Mouse (Mus musculus) gastrocnemius, adult 18-20 months (tissue): Measurements from ENCODE around the gene Fam81a. TPM values are rescaled to one million over a fixed set of nuclear protein-coding genes. Genes with fewer than 3 reads are reported as not detected.

Source experiments
- DNase-seq: peaks from one replicate; pipeline ENCODE4 v3.0.0; 2021; ENCODE audit warnings: low spot score
- total RNA-seq, 2 experiments: library from RNA; stranded (reverse); gene quantifications; 2 replicates each; pipeline ENCODE4 v1.2.3; 2021

Gene Fam81a
- total RNA-seq, 2 experiments from 2014 or later, result 0.71 to 1.5 TPM

DNA sequence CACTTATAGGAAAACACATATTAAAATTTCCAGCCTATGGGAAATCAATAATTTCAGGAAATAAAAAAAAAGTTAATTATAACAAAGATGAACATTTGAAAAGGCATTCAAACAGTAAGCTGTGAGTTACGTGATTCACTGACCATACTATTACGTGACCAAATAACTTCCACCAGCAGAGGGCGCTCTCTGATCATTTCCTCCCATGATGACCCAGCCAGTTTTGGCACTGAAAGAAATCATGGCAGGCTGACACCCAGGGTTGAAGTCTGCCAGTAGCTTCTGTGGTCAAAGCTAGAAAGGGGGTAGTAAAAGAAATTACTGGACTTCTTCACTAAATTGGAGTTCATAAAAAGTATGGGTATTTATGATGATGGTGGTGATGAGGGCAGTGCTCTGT, 33.1 kb downstream of the Fam81a start:
- peak; percentile 74 for DNase-seq

DNA sequence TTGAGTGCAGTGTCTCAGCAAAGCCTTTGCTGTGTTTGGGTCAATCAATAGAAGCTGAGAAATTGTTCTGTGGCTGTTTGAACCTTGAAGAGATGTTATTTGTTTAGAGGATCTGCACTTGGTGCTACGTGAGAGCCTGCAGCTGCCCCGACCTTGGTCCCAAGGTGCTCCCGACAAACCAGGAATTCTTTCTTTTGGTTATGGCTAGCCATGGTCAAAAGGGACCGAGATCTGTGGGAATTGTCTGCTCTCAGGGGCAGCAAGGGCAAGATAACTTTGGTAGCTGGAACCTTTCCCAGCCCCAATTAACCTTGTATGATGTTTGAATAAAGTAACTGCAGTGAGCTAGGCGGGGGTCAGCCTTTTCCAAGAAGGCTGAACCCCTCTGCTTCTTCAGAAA, 34.2 kb downstream of the Fam81a start:
- no peak for DNase-seq

DNA sequence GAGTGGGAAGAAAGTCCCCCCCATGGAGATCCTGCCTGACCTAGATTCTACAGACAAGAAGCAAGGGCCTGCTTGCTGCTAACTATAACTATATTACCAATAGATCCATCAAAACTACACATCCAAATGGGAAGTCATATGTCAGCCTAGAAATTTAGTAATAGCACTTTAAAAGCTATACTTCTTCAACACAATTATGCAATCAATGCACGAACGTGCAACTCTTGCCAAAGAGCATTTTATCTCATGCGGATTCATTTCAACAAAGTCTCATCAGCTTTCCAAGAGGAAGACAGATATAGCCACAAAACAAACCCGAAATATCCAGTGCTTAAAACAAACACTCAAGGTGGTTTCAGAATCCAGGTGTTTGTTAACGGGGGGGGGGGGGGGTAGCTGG, 36.8 kb downstream of the Fam81a start:
- DNase-seq, result no peak

DNA sequence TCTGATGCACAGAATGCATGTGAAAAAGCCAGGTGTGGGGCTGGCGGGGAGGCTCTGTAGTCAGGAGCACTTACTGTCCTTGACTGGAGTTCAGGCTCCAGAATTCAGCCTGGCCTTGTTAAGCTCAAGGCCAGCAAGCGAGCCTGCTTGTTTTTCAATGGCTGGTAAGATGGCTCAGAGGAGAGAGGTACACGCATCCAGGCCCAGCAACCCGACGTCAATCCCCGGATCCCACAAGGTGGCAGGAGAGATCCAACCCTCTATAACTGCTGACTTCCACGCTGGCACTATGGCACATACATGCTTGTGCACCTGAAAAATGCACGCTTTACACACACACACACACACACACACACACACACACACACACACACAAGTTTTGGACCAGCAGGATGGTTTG, 39.3 kb downstream of the Fam81a start:
- no peak for DNase-seq

DNA sequence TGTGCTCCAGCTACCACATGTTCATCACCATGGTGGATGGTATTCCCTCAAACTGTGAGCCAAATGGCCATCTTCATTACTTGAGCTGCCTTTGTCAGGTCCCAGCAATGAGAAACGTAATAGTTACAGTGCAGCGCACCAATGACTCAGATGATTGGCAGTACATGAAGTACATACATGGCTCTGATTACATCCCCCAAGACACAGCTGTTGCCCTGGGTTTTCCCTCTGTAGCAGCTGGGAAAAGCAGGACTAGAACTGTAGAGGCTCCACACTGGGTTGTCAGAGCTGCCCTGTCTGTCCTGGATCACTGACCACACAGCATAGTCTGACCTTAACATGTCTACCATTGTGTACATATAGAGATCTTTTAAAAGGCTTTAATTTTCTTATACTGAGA, 44.8 kb downstream of the Fam81a start:
- no peak for DNase-seq

DNA sequence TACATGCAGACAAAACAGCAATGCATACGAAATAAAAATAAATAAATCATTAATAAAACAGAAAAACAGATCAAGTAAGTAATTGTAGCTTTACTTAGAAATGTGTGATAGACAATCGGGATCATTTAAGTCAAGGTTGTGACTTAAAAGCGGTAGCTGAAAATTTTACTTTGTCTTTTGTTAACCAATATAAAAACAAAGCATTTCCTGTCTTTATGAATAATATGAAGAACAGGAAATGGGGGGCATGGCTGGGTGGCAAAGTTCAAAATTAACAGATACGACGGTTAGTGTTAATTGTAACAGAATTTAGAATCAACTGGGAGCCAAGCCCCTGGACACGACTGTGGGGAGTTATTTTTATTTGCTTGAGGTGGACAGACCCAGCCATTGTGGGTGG, 47.3 kb downstream of the Fam81a start:
- no peak for DNase-seq

DNA sequence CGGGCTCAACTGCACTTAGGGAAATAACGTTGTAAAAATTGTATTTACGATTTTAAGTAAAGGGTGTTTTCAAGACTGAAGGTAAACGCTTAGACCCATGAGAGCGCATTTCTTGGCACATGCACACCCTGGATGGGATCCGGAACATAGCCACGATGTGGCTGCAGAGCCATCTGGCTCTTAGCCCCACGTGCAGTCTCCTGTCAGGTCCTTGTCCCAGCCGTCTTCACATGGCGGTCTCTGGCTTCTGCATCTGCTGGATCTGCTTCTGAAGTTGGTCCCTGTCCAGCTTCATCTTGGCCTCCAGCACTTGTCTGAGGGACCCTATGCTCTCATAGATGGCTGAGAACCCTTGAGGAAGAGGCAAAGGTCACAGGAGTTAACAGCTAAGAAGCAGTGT, 51.8 kb downstream of the Fam81a start:
- DNase-seq, result no peak

DNA sequence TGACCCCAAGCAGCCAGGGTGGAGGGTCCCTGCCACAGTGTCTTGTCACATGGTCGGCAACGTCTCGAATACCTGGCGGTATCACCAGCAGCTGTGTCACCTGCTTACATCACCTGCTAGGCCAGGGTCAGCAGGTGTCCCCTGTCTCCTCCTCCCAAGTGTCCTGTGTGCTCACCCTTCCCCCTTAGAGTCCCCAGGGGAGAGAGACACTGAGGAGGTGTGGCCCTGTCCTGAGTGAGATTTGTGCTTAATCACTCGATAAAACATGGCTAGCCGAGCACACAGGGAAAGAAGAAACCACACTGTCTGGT, 53.6 kb downstream of the Fam81a start:
- no peak for DNase-seq

DNA sequence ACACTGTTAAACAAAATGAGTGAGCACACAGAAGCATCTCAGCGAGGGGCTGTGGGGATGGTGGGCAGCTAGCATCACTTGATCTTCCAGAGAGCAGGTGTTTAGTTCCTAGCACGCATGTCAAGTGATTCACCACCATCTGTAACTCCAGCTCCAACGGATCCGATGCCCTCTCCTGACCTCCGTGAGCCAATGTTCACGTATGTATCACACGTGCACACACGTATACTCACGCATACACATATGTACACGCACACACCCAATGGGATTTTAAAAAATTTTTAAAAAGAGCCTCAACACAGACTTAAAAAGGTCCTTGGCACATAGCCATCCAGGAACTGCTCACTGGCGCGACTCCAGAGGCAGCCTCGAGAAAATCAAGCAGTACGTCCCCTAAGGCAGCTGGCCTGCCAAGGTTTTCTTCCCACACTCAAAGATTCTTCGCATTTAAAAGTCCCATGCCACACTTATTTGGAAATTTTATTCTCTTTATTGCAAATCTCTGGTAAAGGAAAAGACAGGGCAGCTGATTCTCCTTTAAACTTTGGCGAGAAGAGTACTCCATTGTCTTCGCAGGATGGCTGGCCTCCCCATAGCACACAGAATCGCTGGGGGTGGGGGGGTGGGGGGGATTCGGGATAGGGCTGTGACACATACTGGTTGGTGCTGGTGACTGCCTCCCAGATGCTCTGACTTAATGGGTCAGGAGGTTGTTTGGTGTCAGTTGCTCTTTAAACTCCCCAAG, 54.1 kb downstream of the Fam81a start:
- DNase-seq, result no peak

DNA sequence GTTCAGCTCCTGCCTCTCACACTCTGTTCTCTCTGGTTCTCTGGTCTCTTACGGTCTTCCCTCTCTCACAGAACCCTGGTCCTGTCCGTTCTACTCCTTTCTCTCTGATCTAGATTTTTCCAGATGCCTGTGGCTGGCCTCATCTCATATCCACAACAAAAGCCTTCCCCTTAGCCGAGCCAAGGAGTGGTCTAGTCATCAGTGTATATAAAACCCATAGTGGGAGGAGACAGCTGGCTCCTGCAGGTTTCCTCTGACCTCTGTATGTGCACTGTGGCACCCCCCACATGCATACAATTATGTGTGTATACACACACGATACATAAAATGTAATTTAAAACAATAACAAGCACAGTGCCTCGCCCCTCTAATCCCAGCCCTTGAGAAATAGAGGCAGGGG, 55.0 kb downstream of the Fam81a start:
- DNase-seq, result no peak

DNA sequence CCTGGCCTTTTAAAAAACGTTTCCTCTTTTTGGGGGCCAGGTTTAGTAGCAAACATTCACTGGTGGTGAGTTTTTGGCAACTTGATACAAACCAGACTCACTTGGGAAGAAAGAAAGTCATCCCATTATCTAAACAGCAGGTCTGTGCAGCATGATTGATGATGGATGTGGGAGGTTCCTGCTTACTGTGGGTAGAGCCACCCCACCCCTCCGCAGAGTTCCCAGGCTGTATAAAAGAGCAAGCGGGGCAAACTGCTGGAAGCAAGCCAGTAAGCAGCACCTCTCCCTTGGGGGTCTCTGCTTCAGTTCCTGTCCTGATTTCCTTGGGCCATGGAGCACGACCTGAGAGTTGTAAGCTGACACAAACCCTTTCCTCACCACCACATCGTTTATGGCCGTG, 56.3 kb downstream of the Fam81a start:
- no peak for DNase-seq

DNA sequence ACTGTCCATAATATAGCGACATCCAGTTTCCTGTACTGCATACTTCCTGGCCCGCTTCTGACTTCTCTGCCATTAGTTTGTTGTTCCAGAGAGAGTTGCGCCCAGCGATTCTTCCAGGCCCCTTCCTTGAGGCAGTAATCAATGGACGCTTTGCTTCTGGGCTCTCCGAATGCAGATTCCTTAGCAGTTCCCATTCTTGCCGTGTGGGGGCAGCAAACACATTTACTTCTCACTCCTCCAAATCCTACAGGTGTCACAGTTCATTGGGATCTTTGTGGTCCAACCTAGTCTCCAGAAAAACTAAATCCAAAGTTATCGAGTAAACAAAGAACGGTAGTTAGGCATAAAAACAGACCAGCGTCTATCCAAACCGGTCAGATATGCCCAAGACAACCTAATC, 58.3 kb downstream of the Fam81a start:
- DNase-seq, result peak; percentile 6

DNA sequence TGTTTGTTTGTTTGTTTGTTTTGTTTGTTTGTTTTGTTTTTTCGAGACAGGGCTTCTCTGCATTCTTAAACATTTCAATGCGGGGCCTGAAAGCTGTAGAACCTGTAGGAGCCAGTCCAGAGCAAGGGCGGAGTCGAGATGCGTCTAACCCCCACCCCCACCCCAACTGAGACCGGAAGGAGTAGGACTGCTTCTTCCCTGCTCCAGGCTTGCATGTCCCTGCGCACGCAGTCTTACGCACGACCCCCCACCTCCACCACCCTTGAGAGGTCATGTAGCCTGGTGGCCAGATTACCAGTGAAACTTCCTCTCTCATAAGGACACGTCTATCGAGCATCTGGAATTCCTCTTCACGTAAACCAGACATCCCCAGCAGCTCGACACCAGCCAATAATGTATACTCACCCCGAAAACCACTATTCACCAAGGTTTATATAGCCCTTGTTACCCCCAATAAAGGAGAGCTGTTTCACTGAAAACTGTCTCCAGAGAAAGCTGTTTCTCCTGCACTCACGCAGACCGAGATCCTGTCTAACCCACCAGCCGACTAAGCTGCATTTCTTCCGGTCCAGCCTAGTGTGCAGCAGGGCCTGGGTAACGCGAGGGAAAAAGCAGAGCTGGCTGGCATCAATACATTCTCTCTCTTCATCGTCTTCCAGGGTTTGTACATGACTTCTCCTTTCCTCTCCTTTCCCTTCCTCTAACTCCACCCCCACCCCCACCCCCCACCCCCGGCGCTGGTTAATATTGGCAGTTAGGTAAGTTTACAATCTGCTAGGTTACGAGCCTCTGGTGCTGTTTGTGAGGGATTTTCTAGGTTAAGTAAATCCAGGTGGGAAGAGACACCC, 59.8 kb downstream of the Fam81a start:
- DNase-seq, result no peak

DNA sequence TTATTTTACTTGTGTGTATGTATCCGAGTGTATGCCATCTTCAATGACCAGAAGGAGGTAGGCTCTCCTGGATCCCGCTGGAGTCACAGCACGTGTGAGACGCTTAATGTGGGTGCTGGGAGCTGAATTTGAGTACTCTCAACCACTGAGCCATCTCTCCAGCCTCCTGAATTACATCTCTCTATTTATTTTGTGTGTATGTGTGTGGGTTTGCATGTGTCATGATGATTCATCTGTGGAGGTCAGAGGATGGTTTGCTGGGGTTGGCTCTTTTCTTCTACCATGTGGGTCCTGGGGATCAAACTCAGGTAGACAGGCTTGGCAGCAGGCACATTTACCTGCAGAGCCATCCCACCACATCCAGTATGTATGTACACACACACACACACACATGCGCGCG, 60.6 kb downstream of the Fam81a start:
- DNase-seq, result no peak

DNA sequence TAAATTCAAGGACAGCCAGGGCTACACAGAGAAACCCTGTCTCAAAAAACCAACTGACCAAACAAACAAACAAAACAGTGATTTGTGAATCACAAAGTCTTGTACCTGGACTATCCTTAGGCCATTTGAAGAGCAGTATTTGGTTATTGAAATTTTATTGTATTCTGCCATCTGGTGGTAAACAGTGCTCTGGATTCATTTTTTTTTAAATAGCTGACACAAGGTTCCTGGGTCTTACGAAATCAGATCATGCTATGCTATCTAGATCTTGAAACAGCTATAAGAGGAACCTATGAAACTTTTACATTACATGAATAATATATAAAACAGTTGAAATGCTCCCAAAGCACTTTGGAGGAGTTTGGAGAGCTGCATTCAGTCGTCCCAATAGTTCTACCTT, 61.4 kb downstream of the Fam81a start:
- no peak for DNase-seq

DNA sequence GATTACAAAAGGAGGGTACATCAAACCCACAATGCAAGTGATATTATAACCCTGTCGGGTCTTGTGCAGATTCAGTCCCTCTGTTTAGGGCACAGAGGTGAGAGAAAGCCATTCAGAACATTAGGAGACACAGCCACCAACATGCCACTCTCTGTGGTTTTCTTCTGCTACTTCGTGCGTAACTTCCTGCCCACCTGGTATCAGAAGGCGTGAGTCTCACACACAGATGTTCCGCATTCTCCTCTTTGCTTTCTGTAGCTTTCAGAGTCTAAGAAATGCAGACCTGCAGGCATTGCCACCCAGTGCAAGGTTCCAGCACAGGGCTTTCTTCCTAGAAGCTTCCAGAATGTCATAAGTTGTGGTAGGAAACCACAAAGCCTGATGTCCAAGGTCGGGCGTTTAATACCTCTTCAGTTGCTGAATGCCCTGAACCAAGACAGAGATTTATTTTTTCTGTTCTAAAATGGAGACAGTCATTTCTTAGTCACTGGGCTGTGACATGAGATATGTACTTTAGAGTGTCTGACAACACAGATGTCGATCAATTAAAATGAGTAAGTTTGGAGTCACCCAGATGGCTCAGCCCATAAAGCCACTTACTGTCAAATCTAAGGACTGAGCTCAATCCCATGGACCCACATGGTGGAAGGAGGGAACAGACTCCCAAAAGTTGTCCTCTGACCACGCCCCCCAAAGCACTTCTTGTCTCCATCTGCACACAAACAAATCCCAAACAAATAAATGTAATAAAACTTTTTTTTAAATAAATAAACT, 62.1 kb downstream of the Fam81a start:
- DNase-seq, result no peak

DNA sequence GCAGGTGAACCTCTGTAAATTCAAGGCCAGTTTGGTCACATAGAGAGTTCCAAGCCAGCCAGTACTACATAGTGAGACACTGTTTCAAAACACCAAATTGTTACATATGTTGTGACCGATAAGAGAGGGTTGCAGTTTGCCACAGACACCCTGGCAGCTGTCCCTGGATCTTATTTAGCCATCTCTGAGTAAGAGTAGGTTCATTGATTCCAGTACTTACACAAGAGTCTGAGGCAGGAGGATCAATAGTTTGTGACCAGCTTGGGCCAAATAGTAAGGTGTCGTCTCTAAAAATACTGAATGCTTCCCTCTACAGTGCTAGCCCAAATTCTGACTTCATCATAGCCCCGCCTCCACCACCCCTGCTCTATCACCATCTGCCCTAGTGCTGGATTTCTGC, 64.3 kb downstream of the Fam81a start:
- no peak for DNase-seq

DNA sequence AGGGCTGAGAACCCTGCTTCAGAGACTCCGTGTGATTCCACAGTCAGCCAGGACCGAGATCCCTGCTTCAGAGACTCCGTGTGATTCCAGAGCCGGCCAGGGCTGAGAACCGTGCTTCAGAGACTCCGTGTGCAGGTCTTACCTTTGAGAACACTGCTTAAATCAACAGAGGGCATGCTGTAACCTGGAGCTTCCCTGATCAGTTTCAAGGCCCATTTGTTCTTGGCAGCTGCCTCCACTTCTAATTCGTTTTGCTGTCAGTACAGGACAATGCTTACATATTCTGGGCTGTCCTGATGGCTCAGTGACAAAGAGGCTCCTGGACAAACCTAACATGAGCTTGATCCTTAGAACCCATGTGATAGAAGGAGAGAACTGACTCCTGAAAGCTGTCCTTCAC, 65.2 kb downstream of the Fam81a start:
- no peak for DNase-seq

DNA sequence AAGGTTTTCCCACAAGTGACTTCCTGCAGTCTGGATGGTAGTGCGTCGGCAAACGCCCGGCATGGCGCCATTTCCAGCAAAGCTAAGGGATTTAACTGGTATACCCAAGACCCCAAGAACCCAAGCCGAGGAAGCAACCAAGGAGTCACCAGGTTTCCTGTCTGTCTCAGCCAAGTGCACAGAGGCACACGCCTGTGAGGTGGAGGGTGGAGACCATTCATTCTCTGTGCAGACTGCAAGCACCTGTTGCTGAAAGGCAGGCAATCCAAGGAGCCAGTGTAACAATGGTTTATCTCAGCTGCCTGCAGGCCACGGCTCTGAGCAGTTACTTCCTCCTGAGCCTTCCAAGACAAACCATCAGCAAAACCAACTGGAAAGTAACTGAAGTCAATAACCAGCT, 70.0 kb downstream of the Fam81a start:
- no peak for DNase-seq

DNA sequence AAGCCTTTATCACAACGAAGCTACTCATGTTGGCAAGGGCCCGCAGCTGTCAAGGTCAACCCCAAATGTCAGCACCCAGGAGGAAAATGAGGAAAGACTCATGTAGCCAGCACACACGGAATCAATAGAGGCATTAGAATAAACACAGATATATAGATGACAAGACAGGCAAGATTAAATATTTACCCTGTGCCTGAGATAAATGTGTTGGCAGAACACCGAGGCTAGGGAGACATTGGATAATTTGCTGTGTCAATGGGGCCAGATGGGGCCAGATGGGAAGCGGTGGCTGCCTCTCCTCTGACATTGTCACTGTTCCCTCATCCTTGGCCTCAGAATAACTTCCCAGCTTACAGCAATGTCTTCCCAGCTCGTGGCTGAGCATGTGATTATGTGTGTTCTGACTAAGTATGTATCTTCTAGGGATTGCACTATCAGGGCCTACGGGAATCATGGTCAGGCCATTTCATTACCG, 72.4 kb downstream of the Fam81a start:
- no peak for DNase-seq

DNA sequence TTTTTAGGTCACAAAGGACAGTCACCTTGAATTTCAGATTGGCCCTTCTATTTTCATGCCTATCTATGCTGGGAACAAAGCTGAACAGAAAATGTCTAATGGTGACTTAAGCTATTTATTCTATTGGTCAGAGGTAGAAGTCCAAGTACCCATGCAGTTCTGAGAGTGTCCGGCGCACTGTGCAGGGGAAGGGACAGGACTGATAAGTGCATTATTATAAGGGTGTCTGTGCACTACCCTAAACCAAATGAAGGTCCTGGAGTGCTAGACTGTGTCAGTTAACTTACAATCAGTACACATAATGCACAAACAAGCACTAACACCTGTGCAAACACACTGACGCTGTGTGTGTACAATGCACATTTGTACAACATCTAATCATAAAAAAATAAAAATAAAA, 74.9 kb downstream of the Fam81a start:
- no peak for DNase-seq

DNA sequence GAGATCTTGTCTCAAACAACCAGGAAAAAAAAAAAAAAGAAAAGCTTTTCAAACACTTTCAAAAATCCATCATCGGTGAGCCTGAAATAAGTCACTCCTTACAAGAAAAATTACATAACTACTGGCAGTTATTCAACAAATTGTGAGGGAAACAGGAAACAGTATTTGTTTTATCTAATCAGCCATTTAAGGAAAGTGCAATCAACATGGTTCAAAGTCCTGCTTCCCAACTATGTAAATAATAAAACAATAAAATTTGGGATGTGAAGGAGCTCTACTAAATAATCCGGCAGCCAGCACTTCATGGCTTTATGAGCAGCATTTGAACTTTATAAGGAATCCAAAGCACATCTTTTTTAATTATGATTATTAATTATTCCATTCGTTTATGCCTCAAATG, 80.3 kb downstream of the Fam81a start:
- DNase-seq, result no peak
